Mouse (Mus musculus) lung, adult 2 months (tissue): Measurements from ENCODE around the gene Gm20388.

Experiments
- CTCF ChIP-seq: fragments of 200-500 bp; IDR thresholded peaks from 2 replicates; pipeline ENCODE4 v1.5.1; 2011; ENCODE audit warnings: mild to moderate bottlenecking, low read length, control low read depth; ENCODE audit not compliant: insufficient read depth
- POLR2A ChIP-seq: fragments of 200-500 bp; IDR thresholded peaks from 2 replicates; pipeline ENCODE4 v1.6.1; 2011; ENCODE audit warnings: low read depth, mild to moderate bottlenecking, control low read depth, low read length, borderline replicate concordance; ENCODE audit errors: extremely low read depth

- TF ChIP-seq POLR2A (no peak), CTCF (no peak)
Measured at GRCm38 (mm10) chr8:120289698-120290181, 379.1 kb downstream of the Gm20388 start.
